Mouse (Mus musculus): ENCODE measurements around the gene Tub. TPM values are rescaled to one million over a fixed set of nuclear protein-coding genes. Genes with fewer than 3 reads are reported as not detected.

Tub gene
- total RNA-seq, 2 experiments from 2014 or later = 128 to 137 TPM

- DNase-seq (ENCODE audit: low spot score in 2 of 2) = no peak
Measured at GRCm38 (mm10) chr7:109027721-109028120, 77.6 kb downstream of the Tub start.

DNA sequence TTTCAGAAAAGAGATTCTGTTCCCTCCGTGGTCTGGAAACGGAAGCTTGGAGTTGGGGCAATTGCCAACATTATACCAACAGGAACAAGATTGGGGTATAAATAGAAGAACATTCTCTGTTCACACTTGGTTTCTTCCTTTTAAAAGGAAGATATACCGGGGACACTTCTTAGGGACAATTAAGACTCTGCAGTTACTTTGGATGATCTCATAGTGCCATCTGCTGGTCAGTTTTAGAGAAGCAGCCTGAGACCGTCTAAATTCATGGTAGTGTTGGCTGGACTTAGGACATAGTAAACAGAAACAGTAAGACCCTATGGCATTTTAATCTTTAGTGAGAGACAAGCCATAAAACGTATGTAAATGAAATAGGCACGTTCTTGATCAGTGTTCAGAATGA is 78.1 kb downstream of the Tub start:
- peak; percentile 69 to 79 for DNase-seq (ENCODE audit: low spot score in 2 of 2)

DNA sequence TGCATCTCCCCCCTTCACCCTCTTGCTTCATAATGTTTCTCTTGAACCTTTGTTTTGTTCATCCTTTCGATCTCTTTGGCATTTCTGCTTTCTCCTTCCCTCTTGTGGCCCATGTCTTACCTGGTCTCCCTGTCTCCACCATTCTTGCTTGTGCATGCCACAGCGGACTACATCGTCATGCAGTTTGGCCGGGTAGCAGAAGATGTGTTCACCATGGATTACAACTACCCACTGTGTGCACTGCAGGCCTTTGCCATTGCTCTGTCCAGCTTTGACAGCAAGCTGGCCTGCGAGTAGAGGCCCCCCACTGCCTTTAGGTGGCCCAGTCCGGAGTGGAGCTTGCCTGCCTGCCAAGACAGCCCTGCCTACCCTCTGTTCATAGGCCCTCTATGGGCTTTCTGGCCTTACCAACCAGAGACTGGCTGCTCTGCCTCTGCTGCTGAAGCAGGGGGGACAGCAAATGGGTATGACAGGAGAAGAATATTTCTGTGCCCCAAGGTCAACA is 79.9 kb downstream of the Tub start:
- DNase-seq (ENCODE audit: low spot score in 2 of 2) = no peak

DNA sequence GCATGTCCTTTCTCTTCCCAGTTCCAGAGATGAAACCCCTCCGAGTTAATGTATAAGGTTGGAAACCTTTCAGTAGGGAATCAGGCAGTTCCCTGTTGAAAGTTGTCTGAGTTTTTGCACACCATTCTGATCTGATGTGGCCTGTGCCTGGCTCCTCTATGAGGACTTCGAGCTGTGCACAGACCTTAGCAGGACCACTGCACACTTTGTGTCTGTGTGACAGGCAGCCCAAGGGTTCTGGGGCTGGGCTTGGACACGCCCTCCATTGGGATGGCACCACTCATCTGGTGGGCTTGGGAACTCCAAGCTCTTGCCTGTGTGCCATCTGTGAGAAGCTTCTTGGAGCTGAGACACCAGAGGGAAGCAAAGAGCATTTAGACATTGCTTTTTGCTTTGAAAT is 81.2 kb downstream of the Tub start:
- DNase-seq (ENCODE audit: low spot score in 2 of 2) = no peak

DNA sequence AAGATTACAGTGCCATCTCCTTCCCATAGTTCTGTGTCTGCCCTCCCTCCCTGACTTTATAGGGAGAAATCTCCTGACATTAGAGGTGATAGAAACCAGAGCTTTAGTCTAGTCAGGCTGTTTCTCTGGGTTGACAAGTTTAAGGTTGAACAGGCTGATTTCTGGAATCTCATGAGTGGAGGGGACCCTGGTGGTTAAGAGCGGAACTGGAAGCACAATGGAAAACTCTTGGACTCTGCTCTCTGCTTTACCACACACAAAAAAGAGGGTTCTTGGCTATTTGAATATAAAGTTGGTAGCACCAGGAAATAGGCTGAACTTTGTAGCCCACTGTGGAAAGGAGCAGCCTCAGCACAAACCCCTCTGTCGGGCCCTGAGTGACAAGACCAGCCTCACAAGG is 81.9 kb downstream of the Tub start:
- no peak for DNase-seq (ENCODE audit: low spot score in 2 of 2)

GRCm38 (mm10) chr7:109038121-109038735 is 88.1 kb downstream of the Tub start:
- no peak for DNase-seq (ENCODE audit: low spot score in 2 of 2)

GRCm38 (mm10) chr7:109038987-109039386 is 88.8 kb downstream of the Tub start:
- DNase-seq (ENCODE audit: low spot score in 2 of 2) = no peak

- peak in 1 of 2 experiments; percentile 58 for DNase-seq (ENCODE audit: low spot score in 2 of 2)
Measured at GRCm38 (mm10) chr7:109039445-109039844, 89.3 kb downstream of the Tub start.

DNA sequence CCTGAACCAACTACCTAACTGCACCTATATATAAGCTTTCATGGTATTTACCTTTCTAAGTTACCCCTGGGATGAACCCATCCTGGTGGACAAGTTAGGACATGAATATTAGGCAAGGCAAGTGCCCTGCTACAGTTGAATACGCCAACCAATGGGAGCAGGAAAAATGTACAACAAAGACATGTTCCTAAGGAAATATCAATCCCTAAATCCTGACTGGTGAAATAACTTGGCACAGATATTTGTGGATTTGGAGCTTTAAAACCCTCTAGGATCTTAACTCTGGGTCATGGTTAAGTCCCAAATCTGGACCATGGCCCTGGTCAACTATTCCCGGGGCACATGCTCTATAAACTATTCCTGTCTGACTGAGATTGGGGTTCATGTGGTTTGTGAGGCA is 95.7 kb downstream of the Tub start:
- DNase-seq (ENCODE audit: low spot score in 2 of 2) = no peak

DNA sequence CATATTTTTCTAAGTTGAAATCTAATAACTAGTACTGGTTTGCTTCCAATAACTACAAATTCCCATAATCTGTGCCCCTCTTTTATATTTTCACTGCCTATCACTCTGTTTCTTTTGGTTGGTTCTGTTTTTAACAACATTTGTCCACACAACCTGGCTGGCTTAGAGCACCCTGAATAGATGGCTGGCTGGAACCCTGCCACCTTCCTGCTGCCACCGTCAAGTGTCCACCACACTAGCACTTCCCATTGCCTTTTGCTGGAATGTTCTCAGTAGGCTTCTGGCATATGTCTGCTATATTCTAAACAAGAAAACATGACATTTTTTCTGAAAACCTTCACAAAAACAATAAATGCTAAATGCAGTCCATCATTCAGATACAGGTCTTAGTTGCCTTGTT is 100.7 kb downstream of the Tub start:
- DNase-seq (ENCODE audit: low spot score in 2 of 2) = no peak

DNA sequence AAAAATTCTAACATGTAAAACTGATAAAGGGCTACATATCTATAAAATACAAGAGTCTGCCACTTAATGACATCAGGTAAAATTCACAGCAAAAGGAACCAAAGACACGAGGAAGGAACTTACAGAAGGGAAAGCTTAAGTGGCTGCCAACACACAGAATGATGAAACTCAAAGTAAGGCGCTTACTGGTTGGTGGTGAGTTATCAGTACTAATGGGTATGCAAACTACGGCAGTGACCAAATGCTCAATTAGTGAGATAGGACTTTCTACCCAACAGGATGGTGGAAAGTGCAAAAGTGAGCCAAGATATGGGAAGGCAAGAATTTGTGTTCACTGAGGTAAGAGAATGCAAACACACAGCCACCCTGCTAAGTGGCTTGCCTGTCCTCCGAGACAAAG is 109.4 kb downstream of the Tub start:
- no peak for DNase-seq (ENCODE audit: low spot score in 2 of 2)

DNA sequence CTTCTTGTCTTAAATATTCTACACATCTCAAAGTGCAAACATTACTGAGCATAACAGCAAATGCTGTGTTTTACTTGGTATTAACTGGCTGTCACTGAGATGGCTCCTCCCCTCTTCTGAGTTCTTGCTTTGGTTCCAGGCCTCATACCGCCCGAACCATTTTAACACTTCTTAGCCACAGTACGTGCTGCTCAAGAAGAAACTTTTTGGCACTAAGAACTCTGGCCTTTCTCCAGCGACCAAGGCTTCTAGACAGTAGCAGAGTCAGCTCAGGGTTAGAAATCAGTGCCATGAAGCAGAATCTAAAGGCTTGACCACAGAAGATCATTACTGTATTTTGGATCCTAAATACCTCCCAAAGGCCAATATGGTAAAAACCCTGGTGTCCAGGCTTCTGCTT is 119.5 kb downstream of the Tub start:
- DNase-seq (ENCODE audit: low spot score in 2 of 2) = no peak

- no peak for DNase-seq (ENCODE audit: low spot score in 2 of 2)
Measured at GRCm38 (mm10) chr7:109072326-109072725, 122.2 kb downstream of the Tub start.

- no peak for DNase-seq (ENCODE audit: low spot score in 2 of 2)
Measured at GRCm38 (mm10) chr7:109082269-109083112, 132.4 kb downstream of the Tub start.

GRCm38 (mm10) chr7:109083113-109083812 is 133.1 kb downstream of the Tub start, which contains the start of gene Ric3:
TSS of gene Ric3 (minus strand) at chr7:109083331.
- peak; percentile 93 to 95 for DNase-seq (ENCODE audit: low spot score in 2 of 2)

DNA sequence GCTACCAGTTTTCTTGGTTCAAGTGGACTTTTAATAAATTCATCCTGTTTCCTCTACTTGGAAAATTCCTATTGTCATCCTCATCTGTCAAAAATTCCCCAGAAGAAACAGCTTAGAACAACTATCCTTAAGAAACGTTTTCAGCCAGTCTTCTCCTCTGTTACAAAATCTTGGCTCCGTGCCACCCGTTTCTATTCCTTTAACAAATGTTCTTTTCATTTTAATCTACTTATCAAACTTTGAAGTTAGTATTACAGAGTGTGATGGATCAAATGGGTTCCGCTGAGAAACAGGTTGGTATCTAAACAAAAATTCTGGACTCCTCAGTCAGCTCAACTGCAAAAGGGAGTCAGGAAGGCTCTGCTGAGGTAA is 133.7 kb downstream of the Tub start:
- DNase-seq (ENCODE audit: low spot score in 2 of 2) = no peak

Other genes starting within 250 kb of the Tub start
- gene Olfr512, start 237.0 kb upstream of the Tub start, total RNA-seq (2021) = not detected
- not detected for gene Olfr513, start 199.4 kb upstream of the Tub start, total RNA-seq (2021)
- not detected for gene Olfr514, start 124.3 kb upstream of the Tub start, total RNA-seq (2021)
- gene Olfr516, start 99.8 kb upstream of the Tub start, total RNA-seq (2021) = not detected
- gene Olfr517, start 78.0 kb upstream of the Tub start, total RNA-seq (2021) = not detected
- not detected for gene Olfr518, start 65.3 kb upstream of the Tub start, total RNA-seq (2021)
- gene Olfr519, start 55.9 kb upstream of the Tub start, total RNA-seq (2021) = not detected
- under 1 TPM; 0.44 to 0.52 TPM for gene Nlrp10, start 20.2 kb upstream of the Tub start, total RNA-seq (2021)
- 100 to 1,000 TPM in 1 of 2 experiments, 10 to 100 TPM in 1; 92.0 to 108 TPM for gene Eif3f, start 15.9 kb upstream of the Tub start, total RNA-seq (2021)
- 10 to 100 TPM; 61.5 to 65.4 TPM for gene Ric3, start 133.0 kb downstream of the Tub start, total RNA-seq (2021)
- 10 to 100 TPM; 11.5 to 14.4 TPM for gene Lmo1, start 224.9 kb downstream of the Tub start, total RNA-seq (2021)

All from left cerebral cortex, adult 18-20 months (tissue).